Mouse (Mus musculus) megakaryocyte, embryonic 14.5 days (primary cell): ENCODE measurements at regions not wholly inside any gene's neighbourhood (a gene's known extent, or its start where the extent isn't known, plus 50 kb on each side); places are given as distances from the start of the nearest gene placed in this dataset.

ENCODE experiments used
- H3K27me3 ChIP-seq: replicated peaks from 2 replicates; pipeline ENCODE3; 2012; ENCODE audit warnings: inconsistent platforms
- H3K36me3 ChIP-seq: replicated peaks from 2 replicates; pipeline ENCODE3; 2012; ENCODE audit warnings: low read length, inconsistent platforms, mixed read lengths
- H3K4me1 ChIP-seq: 2 replicates; pipeline ENCODE4 v1.6.1; 2012; ENCODE audit warnings: inconsistent platforms
- H3K4me3 ChIP-seq: replicated peaks from 2 replicates; pipeline ENCODE3; 2012; ENCODE audit warnings: moderate library complexity, mild to moderate bottlenecking, inconsistent platforms
- H3K9me3 ChIP-seq: 2 replicates; pipeline ENCODE4 v1.6.1; 2012; ENCODE audit warnings: inconsistent platforms
- FLI1 ChIP-seq: IDR thresholded peaks from 2 replicates; pipeline ENCODE4 v1.6.1; 2012; ENCODE audit warnings: low read length, inconsistent platforms, mixed read lengths
- GATA1 ChIP-seq: IDR thresholded peaks from 3 replicates; pipeline ENCODE4 v1.6.1; 2012; ENCODE audit warnings: mixed read lengths, low read length, inconsistent platforms, borderline replicate concordance

GRCm38 (mm10) chr1:73227246-73227645 is 211.5 kb upstream of the Tnp1 start:
- H3K9me3 ChIP-seq = peaks cover 8% of the 10 kb centered on the region
- no peaks in the 10 kb centered on the region for H3K36me3 ChIP-seq
- H3K4me3 ChIP-seq = no peak overlapping the region
- TF ChIP-seq GATA1 = no peak
- TF ChIP-seq FLI1 = no peak
- H3K4me1 ChIP-seq = no peaks in the 10 kb centered on the region
- no peaks in the 10 kb centered on the region for H3K27me3 ChIP-seq

- no peaks in the 10 kb centered on the region for H3K36me3 ChIP-seq
- peaks cover 17% of the 10 kb centered on the region for H3K9me3 ChIP-seq
- H3K4me1 ChIP-seq = no peaks in the 10 kb centered on the region
- no peak overlapping the region for H3K4me3 ChIP-seq
- no peaks in the 10 kb centered on the region for H3K27me3 ChIP-seq
- TF ChIP-seq GATA1 (no peak), FLI1 (no peak)
Measured at GRCm38 (mm10) chr1:73221863-73222262, 206.2 kb upstream of the Tnp1 start.

DNA sequence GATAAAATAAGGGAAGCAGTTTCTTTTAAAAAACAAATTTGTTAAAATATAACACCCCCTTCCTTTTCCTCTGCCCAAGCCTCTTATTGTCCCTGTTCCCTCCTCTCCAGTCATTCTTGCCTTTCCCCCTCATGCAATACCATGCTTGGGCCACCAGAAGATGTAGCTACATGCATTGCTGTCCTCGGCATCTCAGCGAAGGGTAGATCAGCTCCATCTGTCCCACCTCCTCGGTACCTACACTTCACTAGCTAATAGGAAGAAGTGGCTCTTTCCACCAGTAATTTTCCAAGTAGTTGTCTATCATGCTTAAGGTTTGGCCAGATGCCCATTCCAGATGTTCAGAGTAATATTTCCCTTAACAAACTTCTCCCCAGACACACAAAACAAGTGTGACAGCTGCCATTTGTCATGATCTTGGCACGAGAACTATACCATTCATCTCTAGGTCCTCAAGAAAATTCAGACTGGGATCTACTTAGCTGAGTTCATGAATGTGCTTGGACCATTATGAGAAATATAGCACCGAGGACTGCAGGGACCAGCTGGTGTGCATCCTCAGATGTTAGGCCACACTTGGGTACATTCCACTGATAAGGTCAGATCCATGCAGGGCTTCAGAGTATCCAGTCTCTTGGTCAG is 198.7 kb upstream of the Tnp1 start:
- TF ChIP-seq GATA1 (no peak), FLI1 (no peak)

GRCm38 (mm10) chr1:73207421-73207820 is 191.7 kb upstream of the Tnp1 start:
- H3K27me3 ChIP-seq = no peaks in the 10 kb centered on the region
- TF ChIP-seq FLI1 (no peak), GATA1 (no peak)
- no peaks in the 10 kb centered on the region for H3K36me3 ChIP-seq
- peaks cover 30% of the 10 kb centered on the region for H3K9me3 ChIP-seq
- H3K4me1 ChIP-seq = no peaks in the 10 kb centered on the region
- no peak overlapping the region for H3K4me3 ChIP-seq

More for the DNA sequence above, 198.7 kb upstream of the Tnp1 start:
- Histone ChIP-seq H3K36me3 (no peaks in the 10 kb centered on the region), H3K9me3 (peaks cover 27% of the 10 kb centered on the region), H3K4me1 (no peaks in the 10 kb centered on the region), H3K27me3 (no peaks in the 10 kb centered on the region), H3K4me3 (no peak overlapping the region)

- H3K27me3 ChIP-seq = no peaks in the 10 kb centered on the region
- no peaks in the 10 kb centered on the region for H3K36me3 ChIP-seq
- TF ChIP-seq GATA1 = no peak
- no peak for TF ChIP-seq FLI1
- H3K9me3 ChIP-seq = peaks cover 19% of the 10 kb centered on the region
- H3K4me3 ChIP-seq = no peak overlapping the region
- no peaks in the 10 kb centered on the region for H3K4me1 ChIP-seq
Measured at GRCm38 (mm10) chr1:73205788-73206187, 190.1 kb upstream of the Tnp1 start.

DNA sequence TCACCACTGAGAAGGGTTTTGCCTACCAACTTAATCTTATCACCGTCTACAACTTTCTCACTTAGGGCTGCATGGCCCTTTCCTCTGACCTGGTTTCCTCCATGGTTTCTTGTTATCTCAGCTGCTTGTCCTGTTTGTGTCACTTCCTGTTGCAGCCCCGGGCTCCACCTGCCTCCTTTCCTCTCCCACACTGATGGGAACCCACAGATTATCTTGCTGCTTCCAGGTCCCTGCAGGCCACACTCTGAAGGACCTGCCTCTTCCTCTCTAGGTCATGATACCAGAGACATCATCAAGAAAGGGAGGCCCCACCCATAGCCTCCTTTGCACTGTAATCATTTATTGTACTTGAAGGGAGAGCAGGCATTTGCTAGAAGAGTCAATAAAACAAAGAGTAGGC is 184.4 kb upstream of the Tnp1 start:
- peaks cover 20% of the 10 kb centered on the region for H3K9me3 ChIP-seq
- H3K36me3 ChIP-seq = no peaks in the 10 kb centered on the region
- TF ChIP-seq FLI1 (no peak), GATA1 (no peak)
- no peaks in the 10 kb centered on the region for H3K27me3 ChIP-seq
- H3K4me3 ChIP-seq = no peak overlapping the region
- 0 out of 2 replicates have a peak, but pooled peaks cover 3% of the 10 kb centered on the region for H3K4me1 ChIP-seq

- Histone ChIP-seq H3K36me3 (no peaks in the 10 kb centered on the region), H3K9me3 (peaks cover 19% of the 10 kb centered on the region), H3K4me3 (no peak overlapping the region), H3K4me1 (no peaks in the 10 kb centered on the region), H3K27me3 (no peaks in the 10 kb centered on the region)
- TF ChIP-seq GATA1 (no peak), FLI1 (no peak)
Measured at GRCm38 (mm10) chr1:73190832-73191231, 175.1 kb upstream of the Tnp1 start.

GRCm38 (mm10) chr1:73188796-73189195 is 173.1 kb upstream of the Tnp1 start:
- Histone ChIP-seq H3K4me1 (no peaks in the 10 kb centered on the region), H3K36me3 (no peaks in the 10 kb centered on the region), H3K27me3 (no peaks in the 10 kb centered on the region), H3K9me3 (peaks cover 25% of the 10 kb centered on the region), H3K4me3 (no peak overlapping the region)
- TF ChIP-seq GATA1 (no peak), FLI1 (no peak)

DNA sequence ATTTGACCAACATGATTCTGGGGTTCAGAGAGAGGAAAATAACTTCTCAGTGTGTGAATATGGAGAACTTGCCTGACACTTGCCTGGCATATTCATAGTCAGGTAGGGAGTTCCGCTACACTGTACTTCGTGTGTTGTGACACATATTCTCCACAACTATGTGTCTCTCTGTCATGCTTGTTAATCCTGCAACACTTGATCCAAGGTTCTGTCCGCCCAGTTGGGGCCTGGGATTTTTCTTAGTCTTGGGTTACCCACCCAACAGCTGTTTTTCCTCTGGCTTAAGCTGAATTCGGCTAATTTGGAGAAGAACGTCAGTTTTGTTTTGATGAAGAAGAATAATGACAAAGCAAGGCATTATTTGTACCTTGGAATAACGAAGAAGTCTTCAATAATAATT is 168.8 kb upstream of the Tnp1 start:
- TF ChIP-seq GATA1 = no peak
- no peak for TF ChIP-seq FLI1
- H3K9me3 ChIP-seq = peaks cover 20% of the 10 kb centered on the region
- no peaks in the 10 kb centered on the region for H3K27me3 ChIP-seq
- no peak overlapping the region for H3K4me3 ChIP-seq
- H3K36me3 ChIP-seq = no peaks in the 10 kb centered on the region
- no peaks in the 10 kb centered on the region for H3K4me1 ChIP-seq

DNA sequence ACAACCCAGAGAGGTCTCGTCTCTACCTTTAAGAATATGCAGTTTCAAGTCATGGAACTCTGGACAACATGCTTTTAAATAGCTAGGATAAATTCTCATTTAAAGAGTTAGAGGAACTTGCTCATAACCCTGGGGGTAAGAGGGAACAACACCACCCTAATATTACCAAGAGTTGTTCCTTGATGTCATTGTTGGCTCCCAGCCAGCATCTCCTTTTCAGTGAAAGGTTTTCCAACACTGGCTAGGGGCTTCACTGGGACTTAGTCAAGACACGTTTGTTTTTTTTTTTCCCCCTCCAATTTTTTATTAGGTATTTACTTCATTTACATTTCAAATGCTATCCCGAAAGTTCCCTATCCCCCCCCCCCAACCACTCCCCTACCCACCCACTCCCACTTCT is 163.1 kb upstream of the Tnp1 start:
- Histone ChIP-seq H3K27me3 (no peaks in the 10 kb centered on the region), H3K4me3 (no peak overlapping the region), H3K36me3 (no peaks in the 10 kb centered on the region), H3K4me1 (no peaks in the 10 kb centered on the region), H3K9me3 (peaks cover 28% of the 10 kb centered on the region)
- TF ChIP-seq FLI1 (no peak), GATA1 (no peak)

DNA sequence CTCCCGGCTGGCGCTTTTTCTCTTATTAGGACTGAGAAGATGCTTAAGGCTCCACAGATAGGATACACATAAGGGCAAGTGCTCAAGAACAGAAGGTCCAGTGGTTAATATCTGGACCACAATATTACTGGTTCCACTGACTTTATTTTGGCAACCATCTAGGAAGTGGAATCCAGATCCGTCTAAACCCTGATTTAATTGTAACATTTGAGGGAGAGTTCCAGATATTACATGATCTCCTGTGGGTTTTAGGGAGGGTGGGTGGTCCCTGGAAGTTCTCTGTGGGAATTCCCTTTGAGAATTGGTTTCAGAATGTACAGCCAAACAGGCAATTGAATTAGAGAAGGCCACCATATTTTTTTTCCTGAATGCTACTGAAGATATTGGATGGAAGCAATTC is 161.4 kb upstream of the Tnp1 start:
- no peak for TF ChIP-seq GATA1
- TF ChIP-seq FLI1 = no peak
- Histone ChIP-seq H3K4me1 (no peaks in the 10 kb centered on the region), H3K9me3 (peaks cover 23% of the 10 kb centered on the region; the same call in 1 of the 2 replicates), H3K27me3 (no peaks in the 10 kb centered on the region), H3K36me3 (no peaks in the 10 kb centered on the region), H3K4me3 (no peak overlapping the region)
